In genomic region chr19:22596715-22597114, GRCm38 (mm10) we compare ENCODE assay signal across 11 mouse cellular contexts.
DNase-seq lines count a peak whose midpoint lies in the region.
"Had no signal": no experiment of that assay in that cellular context is flagged by ENCODE, and none has a peak within 500 bp of the region (broad histone marks: within the 10 kb centered on the region; RNA-seq: fewer than 3 reads in every experiment).

No protein-coding gene starts in this region.

- peak; percentile 25 to 51 for DNase-seq in layer of hippocampus, adult 18-20 months (ENCODE audit: low spot score in 2 of 2)
- no peak for DNase-seq in layer of hippocampus, postnatal 10 days (ENCODE audit: low spot score in 2 of 2)
- DNase-seq in cerebellum, postnatal 25 days: peak; percentile 55 to 58
- peak; percentile 9 for DNase-seq in layer of hippocampus, adult 9-10 months (ENCODE audit: low spot score)
- peak; percentile 70 to 72 for DNase-seq in right cerebral cortex, adult 2 months (ENCODE audit: low spot score in 2 of 2)
- no peak for DNase-seq in ovary, adult 18-20 months (ENCODE audit: low spot score)
- no peak for DNase-seq in urinary bladder, adult 18-20 months (ENCODE audit: low spot score in 2 of 2)
- no peak for DNase-seq in natural killer cell, adult 2 months (ENCODE audit: low spot score in 2 of 2)
- DNase-seq: adrenal gland, adult 2 months; heart, postnatal 36 days; thymus, postnatal 4 days had no signal

Comparison
In these comparisons a context has a peak if more than half of its experiments do, and no peak if none do; other contexts are left out.
1. DNase-seq: peak in layer of hippocampus, adult 18-20 months (2 of 2), cerebellum, postnatal 25 days (2 of 2), layer of hippocampus, adult 9-10 months (single experiment) and right cerebral cortex, adult 2 months (2 of 2); none in layer of hippocampus, postnatal 10 days (0 of 2), ovary, adult 18-20 months (single experiment), urinary bladder, adult 18-20 months (0 of 2) and natural killer cell, adult 2 months (0 of 2).